Mouse (Mus musculus) ES-Bruce4 (cell line): ENCODE results near the gene Dolpp1.

ENCODE experiments used
- CTCF ChIP-seq: IDR thresholded peaks from one replicate; pipeline ENCODE4 v1.8.1; 2011; ENCODE audit warnings: low read depth, low read length
- POLR2A ChIP-seq: IDR thresholded peaks from one replicate; pipeline ENCODE4 v1.8.1; 2011; ENCODE audit warnings: low read length; ENCODE audit not compliant: insufficient read depth

DNA sequence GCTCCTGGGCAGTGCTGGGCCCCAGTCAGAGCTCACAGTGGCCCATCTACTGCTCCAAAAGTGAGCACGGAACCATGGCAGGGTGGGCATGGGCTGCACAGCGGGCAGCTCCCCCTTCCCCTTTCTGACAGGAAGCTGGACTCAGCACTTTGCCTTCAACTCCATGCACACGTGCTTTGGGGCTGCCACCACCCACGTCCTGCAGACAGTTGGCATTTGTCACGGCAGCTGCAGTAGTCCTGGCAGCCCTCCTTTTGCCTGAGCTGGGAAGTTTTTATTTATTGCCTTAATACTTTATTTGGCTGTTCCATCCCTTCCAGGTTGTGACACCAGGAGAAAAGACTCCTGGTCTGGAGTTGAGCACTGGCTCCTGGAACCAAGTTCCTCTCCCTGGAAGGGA lies 7.2 kb upstream of the Dolpp1 start:
- no peak for TF ChIP-seq CTCF
- no peak for TF ChIP-seq POLR2A
